Mouse (Mus musculus) midbrain, embryonic 13.5 days (tissue): ENCODE data around the gene N4bp2l2. TPM values are rescaled to one million over a fixed set of nuclear protein-coding genes. Genes with fewer than 3 reads are reported as not detected.
A peak's percentile ranks its signal among the peaks of the same experiment; 100 is the strongest.

Experiments
- ATAC-seq: fragments of 200-750 bp; cut with Nextera tagmentation; 2 replicates; pipeline ENCODE4 v1.8.0; 2017; ENCODE audit warnings: mild to moderate bottlenecking, moderate TSS enrichment, moderate library complexity
- H3K27ac ChIP-seq: fragments of 300-500 bp; sonication (generic); 2 replicates; pipeline ENCODE4 v1.5.1; 2015; ENCODE audit warnings: inconsistent platforms, mild to moderate bottlenecking, moderate library complexity
- H3K27me3 ChIP-seq: fragments of 300-500 bp; sonication (generic); 2 replicates; pipeline ENCODE4 v1.6.1; 2015; ENCODE audit warnings: mild to moderate bottlenecking, inconsistent platforms
- H3K36me3 ChIP-seq: fragments of 300-500 bp; sonication (generic); 2 replicates; pipeline ENCODE4 v1.6.1; 2015; ENCODE audit warnings: mild to moderate bottlenecking, inconsistent platforms
- H3K4me1 ChIP-seq: fragments of 300-500 bp; sonication (generic); replicated peaks from 2 replicates; pipeline ENCODE4 v1.6.1; 2015; ENCODE audit warnings: inconsistent platforms
- H3K4me2 ChIP-seq: fragments of 300-500 bp; sonication (generic); replicated peaks from 2 replicates; pipeline ENCODE4 v1.6.1; 2015; ENCODE audit warnings: moderate library complexity, mild to moderate bottlenecking, inconsistent platforms
- H3K4me3 ChIP-seq: fragments of 300-500 bp; sonication (generic); replicated peaks from 2 replicates; pipeline ENCODE4 v1.5.1; 2015; ENCODE audit warnings: mild to moderate bottlenecking, inconsistent platforms
- H3K9ac ChIP-seq: fragments of 300-500 bp; sonication (generic); replicated peaks from 2 replicates; pipeline ENCODE4 v1.6.1; 2015; ENCODE audit warnings: mild to moderate bottlenecking, inconsistent platforms
- H3K9me3 ChIP-seq: fragments of 300-500 bp; sonication (generic); 2 replicates; pipeline ENCODE4 v1.6.1; 2016; ENCODE audit warnings: mild to moderate bottlenecking, inconsistent platforms
- WGBS: fragments of 180-500 bp; shearing (Covaris S2); methylation state at CpG from one replicate; pipeline ENCODE4 v1.1.7; 2015; 5-methylcytosine and 5-hydroxymethylcytosine counted together
- polyA plus RNA-seq: library from polyadenylated mRNA; unstranded; fragments of >200 nt; fragmentation: Nextera tagmentation; extraction: Ambion mirVana; gene quantifications from 2 replicates; pipeline ENCODE4 v1.2.1, GENCODE M21; 2015

Gene N4bp2l2
- polyA plus RNA-seq, 1 experiment from 2014 or later: 32.9 TPM

- Histone ChIP-seq H3K9ac (peak overlapping the region; percentile 80), H3K4me2 (peak overlapping the region; percentile 100), H3K4me3 (peak overlapping the region; percentile 83), H3K4me1 (peaks cover 16% of the 10 kb centered on the region), H3K27ac (no peak overlapping the region), H3K36me3 (no peaks in the 10 kb centered on the region), H3K9me3 (no peaks in the 10 kb centered on the region), H3K27me3 (peaks cover 41% of the 10 kb centered on the region)
- whole genome bisulfite sequencing: 10% methylated on average over 40 of the region's 40 CpGs
- peak; percentile 58 for ATAC-seq
Measured at GRCm38 (mm10) chr5:150592904-150593755, 72.9 kb downstream of the N4bp2l2 start.

GRCm38 (mm10) chr5:150592186-150592903 lies 73.6 kb downstream of the N4bp2l2 start:
- H3K27me3 ChIP-seq: peaks cover 41% of the 10 kb centered on the region
- no peaks in the 10 kb centered on the region for H3K9me3 ChIP-seq
- no peak overlapping the region for H3K4me2 ChIP-seq
- ATAC-seq: no peak
- H3K27ac ChIP-seq: no peak overlapping the region
- H3K4me1 ChIP-seq: peaks cover 16% of the 10 kb centered on the region
- H3K4me3 ChIP-seq: 0 out of 2 replicates have a peak overlapping the region, but pooled peaks have one; percentile 83
- H3K9ac ChIP-seq: no peak overlapping the region
- 78% methylated on average over 13 of the region's 13 CpGs for WGBS
- H3K36me3 ChIP-seq: no peaks in the 10 kb centered on the region

GRCm38 (mm10) chr5:150589945-150590344 lies 76.0 kb downstream of the N4bp2l2 start:
- Histone ChIP-seq H3K4me1 (peaks cover 14% of the 10 kb centered on the region), H3K9me3 (no peaks in the 10 kb centered on the region), H3K27ac (no peak overlapping the region), H3K9ac (no peak overlapping the region), H3K4me2 (no peak overlapping the region), H3K36me3 (no peaks in the 10 kb centered on the region), H3K4me3 (no peak overlapping the region), H3K27me3 (peaks cover 24% of the 10 kb centered on the region)
- 88% methylated on average over 2 of the region's 2 CpGs for WGBS
- no peak for ATAC-seq

- H3K9me3 ChIP-seq: no peaks in the 10 kb centered on the region
- H3K4me3 ChIP-seq: no peak overlapping the region
- H3K27ac ChIP-seq: no peak overlapping the region
- H3K9ac ChIP-seq: no peak overlapping the region
- no peaks in the 10 kb centered on the region for H3K4me1 ChIP-seq
- no peaks in the 10 kb centered on the region for H3K36me3 ChIP-seq
- H3K27me3 ChIP-seq: no peaks in the 10 kb centered on the region
- 61% methylated on average over 6 of the region's 6 CpGs for WGBS
- ATAC-seq: no peak
- H3K4me2 ChIP-seq: no peak overlapping the region
Measured at GRCm38 (mm10) chr5:150584337-150584729, 81.7 kb downstream of the N4bp2l2 start.

GRCm38 (mm10) chr5:150583622-150584336 lies 82.2 kb downstream of the N4bp2l2 start:
- Histone ChIP-seq H3K4me1 (no peaks in the 10 kb centered on the region), H3K9me3 (no peaks in the 10 kb centered on the region), H3K9ac (no peak overlapping the region), H3K36me3 (no peaks in the 10 kb centered on the region), H3K27ac (no peak overlapping the region), H3K27me3 (no peaks in the 10 kb centered on the region), H3K4me3 (no peak overlapping the region), H3K4me2 (no peak overlapping the region)
- no peak for ATAC-seq
- 70% methylated on average over 5 of the region's 5 CpGs for WGBS

GRCm38 (mm10) chr5:150583181-150583580 lies 82.8 kb downstream of the N4bp2l2 start:
- no peak overlapping the region for H3K27ac ChIP-seq
- no peak overlapping the region for H3K9ac ChIP-seq
- H3K4me2 ChIP-seq: no peak overlapping the region
- no peaks in the 10 kb centered on the region for H3K4me1 ChIP-seq
- H3K9me3 ChIP-seq: no peaks in the 10 kb centered on the region
- no peak for ATAC-seq
- no peaks in the 10 kb centered on the region for H3K36me3 ChIP-seq
- H3K27me3 ChIP-seq: no peaks in the 10 kb centered on the region
- H3K4me3 ChIP-seq: no peak overlapping the region
- WGBS: 86% methylated on average over 5 of the region's 5 CpGs

GRCm38 (mm10) chr5:150581180-150581579 lies 84.8 kb downstream of the N4bp2l2 start:
- no peak for ATAC-seq
- 70% methylated on average over 6 of the region's 6 CpGs for WGBS

GRCm38 (mm10) chr5:150578613-150579171 lies 87.3 kb downstream of the N4bp2l2 start:
- Histone ChIP-seq H3K27ac (no peak overlapping the region), H3K4me3 (no peak overlapping the region), H3K4me1 (no peaks in the 10 kb centered on the region), H3K36me3 (peaks cover 5% of the 10 kb centered on the region), H3K4me2 (no peak overlapping the region), H3K9me3 (no peaks in the 10 kb centered on the region), H3K9ac (no peak overlapping the region), H3K27me3 (no peaks in the 10 kb centered on the region)
- WGBS: 93% methylated on average over 6 of the region's 6 CpGs
- no peak for ATAC-seq

More at GRCm38 (mm10) chr5:150581180-150581579, 84.8 kb downstream of the N4bp2l2 start:
- Histone ChIP-seq H3K9me3 (no peaks in the 10 kb centered on the region), H3K4me2 (no peak overlapping the region), H3K27me3 (no peaks in the 10 kb centered on the region), H3K9ac (no peak overlapping the region), H3K4me3 (no peak overlapping the region), H3K4me1 (no peaks in the 10 kb centered on the region), H3K36me3 (no peaks in the 10 kb centered on the region), H3K27ac (no peak overlapping the region)

- Histone ChIP-seq H3K9me3 (no peaks in the 10 kb centered on the region), H3K4me2 (no peak overlapping the region), H3K27ac (no peak overlapping the region), H3K27me3 (no peaks in the 10 kb centered on the region), H3K4me3 (no peak overlapping the region), H3K9ac (no peak overlapping the region), H3K36me3 (peaks cover 22% of the 10 kb centered on the region), H3K4me1 (no peaks in the 10 kb centered on the region)
- 89% methylated on average over 11 of the region's 11 CpGs for WGBS
- no peak for ATAC-seq
Measured at GRCm38 (mm10) chr5:150576832-150577231, 89.2 kb downstream of the N4bp2l2 start.

- Histone ChIP-seq H3K27ac (no peak overlapping the region), H3K4me1 (no peaks in the 10 kb centered on the region), H3K36me3 (peaks cover 24% of the 10 kb centered on the region), H3K27me3 (no peaks in the 10 kb centered on the region), H3K9me3 (no peaks in the 10 kb centered on the region), H3K9ac (no peak overlapping the region), H3K4me2 (no peak overlapping the region), H3K4me3 (no peak overlapping the region)
- ATAC-seq: no peak
- WGBS: 84% methylated on average over 5 of the region's 5 CpGs
Measured at GRCm38 (mm10) chr5:150574885-150575284, 91.1 kb downstream of the N4bp2l2 start.

- Histone ChIP-seq H3K9ac (no peak overlapping the region), H3K4me3 (no peak overlapping the region), H3K27ac (no peak overlapping the region), H3K4me1 (no peaks in the 10 kb centered on the region), H3K9me3 (no peaks in the 10 kb centered on the region), H3K4me2 (no peak overlapping the region), H3K27me3 (no peaks in the 10 kb centered on the region), H3K36me3 (peaks cover 25% of the 10 kb centered on the region)
- 86% methylated on average over 3 of the region's 3 CpGs for WGBS
- no peak for ATAC-seq
Measured at GRCm38 (mm10) chr5:150574403-150574802, 91.6 kb downstream of the N4bp2l2 start.
